Mouse (Mus musculus) midbrain, embryonic 12.5 days (tissue): ENCODE measurements at regions not wholly inside any gene's neighbourhood (a gene's known extent, or its start where the extent isn't known, plus 50 kb on each side); places are given as distances from the start of the nearest gene placed in this dataset.
"Not testable (repeated sequence)": the region's sequence is repeated elsewhere in the genome, so short reads cannot be mapped to it uniquely, and the experiment has no call there.

ENCODE experiments used
- ATAC-seq: fragments of 200-750 bp; cut with Nextera tagmentation; 2 replicates; pipeline ENCODE4 v1.8.0; 2017; ENCODE audit warnings: low read depth, moderate TSS enrichment, moderate library complexity; ENCODE audit not compliant: low FRiP score
- H3K27ac ChIP-seq: fragments of 300-500 bp; sonication (generic); replicated peaks from 2 replicates; pipeline ENCODE4 v1.5.1; 2016; ENCODE audit warnings: mild to moderate bottlenecking
- H3K27me3 ChIP-seq: fragments of 300-500 bp; sonication (generic); 2 replicates; pipeline ENCODE4 v1.6.1; 2016; ENCODE audit warnings: mild to moderate bottlenecking
- H3K36me3 ChIP-seq: fragments of 300-500 bp; sonication (generic); 2 replicates; pipeline ENCODE4 v1.6.1; 2016
- H3K4me1 ChIP-seq: fragments of 300-500 bp; sonication (generic); 2 replicates; pipeline ENCODE4 v1.6.1; 2016
- H3K4me2 ChIP-seq: fragments of 300-500 bp; sonication (generic); replicated peaks from 2 replicates; pipeline ENCODE4 v1.6.1; 2016; ENCODE audit warnings: mild to moderate bottlenecking, moderate library complexity
- H3K4me3 ChIP-seq: fragments of 300-500 bp; sonication (generic); 2 replicates; pipeline ENCODE4 v1.5.1; 2016; ENCODE audit warnings: mild to moderate bottlenecking
- H3K9ac ChIP-seq: fragments of 300-500 bp; sonication (generic); replicated peaks from 2 replicates; pipeline ENCODE4 v1.6.1; 2016; ENCODE audit warnings: mild to moderate bottlenecking, moderate library complexity
- H3K9me3 ChIP-seq: fragments of 300-500 bp; sonication (generic); 2 replicates; pipeline ENCODE4 v1.6.1; 2016; ENCODE audit warnings: mild to moderate bottlenecking
- WGBS: fragments of 180-500 bp; shearing (Covaris S2); methylation state at CpG from one replicate; pipeline ENCODE4 v1.1.7; 2016; 5-methylcytosine and 5-hydroxymethylcytosine counted together

DNA sequence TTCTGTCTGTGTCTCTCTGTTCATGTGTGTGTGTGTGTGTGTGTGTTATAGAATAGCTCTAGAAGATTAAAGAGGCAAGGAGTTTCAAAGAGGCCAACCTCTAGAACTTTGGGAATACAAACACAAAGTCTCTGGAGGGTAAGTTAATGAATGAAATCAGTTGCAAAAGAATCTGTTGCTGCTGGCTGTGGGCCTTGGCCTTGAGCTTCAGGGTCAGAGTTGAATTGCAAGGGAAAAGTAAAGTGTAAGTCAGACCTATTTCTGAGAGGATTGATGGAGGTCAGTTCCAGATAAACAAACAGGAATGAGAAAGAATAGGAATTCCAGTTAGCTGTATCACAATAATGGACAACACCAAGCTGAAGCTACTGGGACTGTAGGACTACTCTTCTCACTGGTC, 250.9 kb downstream of the Gm11232 start:
- Histone ChIP-seq H3K9ac (no peak overlapping the region), H3K4me3 (no peak overlapping the region), H3K4me2 (no peak overlapping the region), H3K27ac (no peak overlapping the region), H3K27me3 (no peaks in the 10 kb centered on the region), H3K4me1 (no peaks in the 10 kb centered on the region), H3K9me3 (no peaks in the 10 kb centered on the region), H3K36me3 (no peaks in the 10 kb centered on the region)
- ATAC-seq: no peak

- no peak overlapping the region for H3K4me3 ChIP-seq
- 85% methylated on average over 2 of the region's 2 CpGs for WGBS
- no peak overlapping the region for H3K4me2 ChIP-seq
- H3K36me3 ChIP-seq: no peaks in the 10 kb centered on the region
- H3K9ac ChIP-seq: no peak overlapping the region
- no peak overlapping the region for H3K27ac ChIP-seq
- H3K27me3 ChIP-seq: no peaks in the 10 kb centered on the region
- H3K9me3 ChIP-seq: no peaks in the 10 kb centered on the region
- ATAC-seq: no peak
- H3K4me1 ChIP-seq: peaks cover 13% of the 10 kb centered on the region
Measured at GRCm38 (mm10) chr4:71489788-71490187, 268.0 kb downstream of the Gm11232 start.

DNA sequence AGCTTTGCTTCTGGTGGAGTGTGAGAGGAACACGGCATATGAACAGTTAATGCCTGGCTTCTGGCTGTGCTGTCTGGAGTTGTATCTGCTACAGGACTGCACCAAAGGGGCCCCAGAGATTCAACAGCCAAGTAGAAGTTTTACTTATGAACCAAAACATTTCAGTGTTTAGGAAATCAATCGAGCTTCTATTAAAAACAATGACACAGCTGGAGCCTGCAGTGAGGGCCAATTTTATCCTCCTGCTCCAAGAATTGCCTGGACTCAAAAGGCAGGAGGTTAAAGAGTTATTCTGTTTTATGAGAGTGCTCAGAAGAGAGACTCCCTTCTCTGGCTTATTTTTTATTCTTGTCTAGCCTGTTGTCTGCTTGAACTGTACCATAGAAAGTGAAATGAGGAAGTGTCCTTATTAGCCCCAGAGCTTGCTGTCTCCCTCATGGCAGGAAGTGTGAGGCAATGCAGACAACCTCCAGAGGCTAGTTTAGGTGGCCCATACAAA, 269.1 kb downstream of the Gm11232 start:
- ATAC-seq: no peak
- Histone ChIP-seq H3K4me2 (no peak overlapping the region), H3K9ac (no peak overlapping the region), H3K9me3 (no peaks in the 10 kb centered on the region), H3K4me1 (peaks cover 17% of the 10 kb centered on the region), H3K27me3 (no peaks in the 10 kb centered on the region), H3K27ac (no peak overlapping the region), H3K36me3 (no peaks in the 10 kb centered on the region), H3K4me3 (no peak overlapping the region)
- WGBS: 34% methylated on average over 2 of the region's 2 CpGs

- no peak overlapping the region for H3K27ac ChIP-seq
- H3K9me3 ChIP-seq: no peaks in the 10 kb centered on the region
- H3K4me2 ChIP-seq: no peak overlapping the region
- peaks cover 22% of the 10 kb centered on the region for H3K4me1 ChIP-seq
- no peaks in the 10 kb centered on the region for H3K36me3 ChIP-seq
- H3K9ac ChIP-seq: no peak overlapping the region
- H3K4me3 ChIP-seq: no peak overlapping the region
- WGBS: 87% methylated on average over 9 of the region's 9 CpGs
- no peak for ATAC-seq
- H3K27me3 ChIP-seq: no peaks in the 10 kb centered on the region
Measured at GRCm38 (mm10) chr4:71488059-71488458, 269.7 kb downstream of the Gm11232 start.

DNA sequence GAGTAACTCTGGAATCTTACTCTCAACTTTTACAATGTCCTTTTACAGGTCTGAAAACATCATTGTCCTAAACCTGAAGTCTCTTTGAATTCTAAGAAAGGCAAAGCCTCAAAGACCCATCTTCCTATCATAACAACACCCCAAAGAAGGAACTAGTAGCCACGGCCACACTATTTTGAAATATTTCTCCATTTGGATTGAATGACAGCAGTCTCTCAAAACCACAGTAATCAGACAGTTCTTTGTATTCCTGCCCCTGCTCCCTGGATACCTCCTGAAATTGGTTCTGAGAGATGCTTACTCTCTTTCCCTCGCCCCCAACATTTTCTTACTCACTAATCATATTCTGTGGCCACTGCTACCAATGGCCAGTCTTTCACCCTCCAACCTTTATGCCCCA, 276.8 kb downstream of the Gm11232 start:
- ATAC-seq: no peak
- Histone ChIP-seq H3K36me3 (no peaks in the 10 kb centered on the region), H3K9ac (no peak overlapping the region), H3K4me1 (peaks cover 32% of the 10 kb centered on the region), H3K9me3 (no peaks in the 10 kb centered on the region), H3K27ac (no peak overlapping the region), H3K4me2 (no peak overlapping the region), H3K27me3 (no peaks in the 10 kb centered on the region), H3K4me3 (no peak overlapping the region)
- WGBS: 83% methylated on average over 2 of the region's 2 CpGs

DNA sequence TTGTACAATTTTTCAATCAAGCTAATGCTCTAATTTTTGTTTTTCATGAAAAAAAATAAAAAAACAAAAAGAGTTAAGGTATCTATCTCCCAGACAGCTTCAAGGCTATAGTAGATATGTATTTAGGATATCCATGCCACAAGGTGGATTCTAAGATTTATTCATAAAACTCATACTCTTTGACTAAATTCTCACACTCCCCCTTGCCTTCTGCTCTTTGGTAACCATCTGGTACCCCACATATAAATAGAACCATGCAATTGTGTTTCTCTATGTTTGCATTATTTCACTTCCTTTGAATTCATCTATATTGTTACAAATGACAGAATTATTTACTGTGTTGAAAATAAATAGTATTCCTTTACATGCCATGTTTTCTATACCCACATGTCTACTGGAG, 287.2 kb downstream of the Gm11232 start:
- Histone ChIP-seq H3K9me3 (no peaks in the 10 kb centered on the region), H3K4me3 (no peak overlapping the region), H3K27me3 (no peaks in the 10 kb centered on the region), H3K4me1 (no peaks in the 10 kb centered on the region), H3K27ac (no peak overlapping the region), H3K36me3 (no peaks in the 10 kb centered on the region), H3K9ac (no peak overlapping the region), H3K4me2 (no peak overlapping the region)
- ATAC-seq: no peak

- Histone ChIP-seq H3K4me3 (no peak overlapping the region), H3K36me3 (no peaks in the 10 kb centered on the region), H3K27ac (no peak overlapping the region), H3K9ac (no peak overlapping the region), H3K4me1 (no peaks in the 10 kb centered on the region), H3K27me3 (no peaks in the 10 kb centered on the region), H3K9me3 (no peaks in the 10 kb centered on the region), H3K4me2 (no peak overlapping the region)
- ATAC-seq: 0 out of 2 replicates have a peak, but pooled peaks have one; percentile 27
- WGBS: 44% methylated on average over 3 of the region's 3 CpGs
Measured at GRCm38 (mm10) chr4:71454811-71455210, 303.0 kb downstream of the Gm11232 start.

GRCm38 (mm10) chr4:71453499-71453898, 304.3 kb downstream of the Gm11232 start:
- H3K4me3 ChIP-seq: no peak overlapping the region
- H3K4me2 ChIP-seq: no peak overlapping the region
- ATAC-seq: no peak
- H3K9me3 ChIP-seq: no peaks in the 10 kb centered on the region
- H3K27me3 ChIP-seq: no peaks in the 10 kb centered on the region
- H3K9ac ChIP-seq: no peak overlapping the region
- 93% methylated on average over 3 of the region's 3 CpGs for WGBS
- H3K27ac ChIP-seq: no peak overlapping the region
- no peaks in the 10 kb centered on the region for H3K4me1 ChIP-seq
- no peaks in the 10 kb centered on the region for H3K36me3 ChIP-seq

DNA sequence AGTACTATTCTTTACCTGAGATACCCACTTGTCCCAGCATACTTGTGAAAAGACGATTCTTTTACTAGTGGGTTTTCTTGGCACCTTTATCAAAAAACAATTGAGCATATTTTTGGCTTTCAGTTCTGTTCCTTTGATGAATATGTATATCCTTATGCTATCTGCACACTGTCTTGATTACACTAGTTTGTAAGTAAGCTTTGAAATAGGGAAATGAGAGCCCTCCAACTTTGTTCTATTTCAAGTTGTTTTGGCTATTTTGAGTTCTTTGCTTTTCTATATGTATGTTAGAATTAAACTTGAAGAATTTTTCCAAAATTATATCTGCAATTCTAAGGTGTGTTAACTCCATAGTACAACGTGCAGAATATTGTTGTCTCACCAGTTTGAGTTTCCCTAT, 311.3 kb downstream of the Gm11232 start:
- Histone ChIP-seq H3K27me3 (no peaks in the 10 kb centered on the region), H3K4me3 (no peak overlapping the region), H3K4me1 (no peaks in the 10 kb centered on the region), H3K4me2 (no peak overlapping the region), H3K9me3 (no peaks in the 10 kb centered on the region), H3K9ac (no peak overlapping the region), H3K36me3 (no peaks in the 10 kb centered on the region), H3K27ac (no peak overlapping the region)
- WGBS: 85% methylated on average over 2 of the region's 2 CpGs
- ATAC-seq: no peak

- Histone ChIP-seq H3K27me3 (no peaks in the 10 kb centered on the region), H3K4me2 (no peak overlapping the region), H3K4me1 (no peaks in the 10 kb centered on the region), H3K36me3 (no peaks in the 10 kb centered on the region), H3K4me3 (no peak overlapping the region), H3K9me3 (no peaks in the 10 kb centered on the region), H3K9ac (no peak overlapping the region), H3K27ac (no peak overlapping the region)
- 94% methylated on average over 3 of the region's 3 CpGs for WGBS
- no peak for ATAC-seq
Measured at GRCm38 (mm10) chr4:71431245-71431929, 326.4 kb downstream of the Gm11232 start.

- H3K27me3 ChIP-seq, H3K4me1 ChIP-seq, ATAC-seq, H3K4me3 ChIP-seq, H3K9ac ChIP-seq, H3K4me2 ChIP-seq, H3K27ac ChIP-seq, H3K9me3 ChIP-seq, H3K36me3 ChIP-seq: not testable (repeated sequence)
- WGBS: 90% methylated on average over 7 of the region's 7 CpGs
Measured at GRCm38 (mm10) chr4:71422121-71422520, 335.6 kb downstream of the Gm11232 start.

- Histone ChIP-seq H3K4me1 (no peaks in the 10 kb centered on the region), H3K27ac (no peak overlapping the region), H3K9me3 (no peaks in the 10 kb centered on the region), H3K27me3 (no peaks in the 10 kb centered on the region), H3K36me3 (no peaks in the 10 kb centered on the region), H3K9ac (no peak overlapping the region), H3K4me3 (no peak overlapping the region), H3K4me2 (no peak overlapping the region)
- ATAC-seq: no peak
Measured at GRCm38 (mm10) chr4:71409867-71410266, 347.9 kb downstream of the Gm11232 start.

- H3K9me3 ChIP-seq: no peaks in the 10 kb centered on the region
- no peaks in the 10 kb centered on the region for H3K36me3 ChIP-seq
- ATAC-seq: no peak
- 97% methylated on average over 1 of the region's 1 CpGs for WGBS
- H3K4me1 ChIP-seq: no peaks in the 10 kb centered on the region
- H3K27me3 ChIP-seq: no peaks in the 10 kb centered on the region
- H3K9ac ChIP-seq: no peak overlapping the region
- H3K4me2 ChIP-seq: no peak overlapping the region
- H3K27ac ChIP-seq: no peak overlapping the region
- H3K4me3 ChIP-seq: no peak overlapping the region
Measured at GRCm38 (mm10) chr4:71390444-71390843, 367.3 kb downstream of the Gm11232 start.
